Mouse (Mus musculus) retina, embryonic 14.5 days (tissue): Measurements from ENCODE around the gene Spata13.

Source experiments
- DNase-seq: peaks from one replicate; pipeline ENCODE4 v3.0.0-alpha.2; 2015; ENCODE audit warnings: low spot score

The Spata13 gene

GRCm38 (mm10) chr14:60715686-60716085 lies 81.9 kb downstream of the Spata13 start:
- DNase-seq: no peak

- no peak for DNase-seq
Measured at GRCm38 (mm10) chr14:60721304-60721703, 87.5 kb downstream of the Spata13 start.

- no peak for DNase-seq
Measured at GRCm38 (mm10) chr14:60721938-60722337, 88.1 kb downstream of the Spata13 start.

GRCm38 (mm10) chr14:60726091-60726490 lies 92.3 kb downstream of the Spata13 start:
- peak; percentile 35 for DNase-seq

GRCm38 (mm10) chr14:60727130-60727529 lies 93.3 kb downstream of the Spata13 start:
- DNase-seq: no peak

GRCm38 (mm10) chr14:60732081-60732480 lies 98.3 kb downstream of the Spata13 start:
- no peak for DNase-seq

GRCm38 (mm10) chr14:60732787-60733186 lies 99.0 kb downstream of the Spata13 start:
- no peak for DNase-seq

GRCm38 (mm10) chr14:60733706-60734105 lies 99.9 kb downstream of the Spata13 start:
- DNase-seq: no peak

GRCm38 (mm10) chr14:60735206-60735605 lies 101.4 kb downstream of the Spata13 start:
- DNase-seq: no peak

- DNase-seq: no peak
Measured at GRCm38 (mm10) chr14:60735848-60736547, 102.2 kb downstream of the Spata13 start.

GRCm38 (mm10) chr14:60736591-60737192 lies 102.9 kb downstream of the Spata13 start:
- no peak for DNase-seq

- no peak for DNase-seq
Measured at GRCm38 (mm10) chr14:60737202-60737611, 103.4 kb downstream of the Spata13 start.

GRCm38 (mm10) chr14:60738434-60738938 lies 104.7 kb downstream of the Spata13 start:
- DNase-seq: no peak

GRCm38 (mm10) chr14:60739155-60739554 lies 105.4 kb downstream of the Spata13 start:
- DNase-seq: no peak

- DNase-seq: no peak
Measured at GRCm38 (mm10) chr14:60739616-60740015, 105.8 kb downstream of the Spata13 start.

- DNase-seq: no peak
Measured at GRCm38 (mm10) chr14:60740507-60740906, 106.7 kb downstream of the Spata13 start.

- DNase-seq: no peak
Measured at GRCm38 (mm10) chr14:60741033-60741432, 107.2 kb downstream of the Spata13 start.

- DNase-seq: no peak
Measured at GRCm38 (mm10) chr14:60741490-60741981, 107.7 kb downstream of the Spata13 start.

- DNase-seq: no peak
Measured at GRCm38 (mm10) chr14:60743681-60744080, 109.9 kb downstream of the Spata13 start.

- no peak for DNase-seq
Measured at GRCm38 (mm10) chr14:60745201-60745600, 111.4 kb downstream of the Spata13 start.

GRCm38 (mm10) chr14:60746141-60746540 lies 112.3 kb downstream of the Spata13 start:
- DNase-seq: no peak

- no peak for DNase-seq
Measured at GRCm38 (mm10) chr14:60747154-60747870, 113.5 kb downstream of the Spata13 start.

- DNase-seq: no peak
Measured at GRCm38 (mm10) chr14:60749880-60750279, 116.1 kb downstream of the Spata13 start.
